Mouse (Mus musculus): ENCODE data around the gene Mettl26. TPM values are rescaled to one million over a fixed set of nuclear protein-coding genes. Genes with fewer than 3 reads are reported as not detected.
A peak's percentile ranks its signal among the peaks of the same experiment; 100 is the strongest.

Gene Mettl26
- polyA plus RNA-seq, 1 experiment: 23.6 TPM

DNA sequence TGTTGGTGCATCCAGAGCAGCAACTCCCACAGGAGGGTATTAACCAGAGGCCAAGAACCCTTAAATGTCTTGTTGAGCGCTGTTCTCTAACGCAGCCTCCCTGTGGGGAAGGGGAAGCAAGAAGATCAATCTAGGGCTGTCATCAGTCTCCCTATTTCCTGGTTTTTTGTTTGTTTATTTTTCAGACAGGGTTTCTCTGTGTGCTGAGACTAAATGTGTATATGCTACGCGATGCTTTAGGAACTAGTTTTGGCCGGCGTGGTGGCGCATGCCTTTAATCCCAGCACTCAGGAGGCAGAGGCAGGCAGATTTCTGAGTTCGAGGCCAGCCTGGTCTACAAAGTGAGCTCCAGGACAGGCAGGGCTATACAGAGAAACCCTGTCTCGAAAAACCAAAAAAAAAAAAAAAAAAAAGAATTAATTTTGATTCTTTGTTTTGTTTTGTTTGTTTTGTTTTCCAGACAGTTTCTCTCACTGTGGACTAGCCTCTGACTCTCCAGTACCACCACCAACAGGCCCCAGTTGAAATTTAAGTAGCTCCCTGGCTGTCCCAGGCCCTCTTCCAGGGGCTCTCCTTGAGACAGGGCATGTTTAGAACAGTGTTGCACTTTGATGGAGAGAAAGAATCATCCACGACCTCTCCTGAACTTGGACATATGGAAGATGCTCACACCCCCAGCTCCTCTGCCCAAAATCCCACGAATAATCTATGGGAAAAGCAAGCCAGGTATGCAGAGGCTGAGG lies 1.3 kb upstream of the Mettl26 start:
- Histone ChIP-seq H3K79me2 (ENCODE audit: control insufficient read depth, insufficient read depth) (peaks cover 4% of the 10 kb centered on the region), H3K27me3 (ENCODE audit: control insufficient read depth, insufficient read depth, insufficient read length) (no peaks in the 10 kb centered on the region), H3K4me2 (ENCODE audit: low read depth) (peak overlapping the region; percentile 96), H3K4me3 (peak overlapping the region; percentile 75), H3K36me3 (ENCODE audit: control insufficient read depth, insufficient read depth) (no peaks in the 10 kb centered on the region), H3ac (ENCODE audit: control insufficient read depth, insufficient read length) (no peak overlapping the region)
- TF ChIP-seq POLR2A (IDR thresholded peaks at IDR 0.05; ENCODE audit: insufficient read length, low read depth): no peak
- no peak for TF ChIP-seq TCF12 (IDR thresholded peaks at IDR 0.05; ENCODE audit: insufficient read depth, poor library complexity, severe bottlenecking)
- TF ChIP-seq MYOG (IDR thresholded peaks at IDR 0.05; ENCODE audit: control insufficient read depth in 1 of 3, insufficient read depth in 1 of 3, insufficient read length in 2 of 3, low read depth in 2 of 3): no peak
- no peak for TF ChIP-seq E2F4 (IDR thresholded peaks at IDR 0.05; ENCODE audit: insufficient read depth)
- no peak for TF ChIP-seq MAX (IDR thresholded peaks at IDR 0.05; ENCODE audit: low read depth)
- no peak for TF ChIP-seq SRF (IDR thresholded peaks at IDR 0.05; ENCODE audit: control insufficient read depth, insufficient read length, low read depth)
- TF ChIP-seq MYOD1 (IDR thresholded peaks at IDR 0.05; ENCODE audit: control insufficient read depth in 1 of 3, insufficient read length in 2 of 3, low read depth in 2 of 3): no peak
- TF ChIP-seq TCF3 (IDR thresholded peaks at IDR 0.05; ENCODE audit: insufficient read length, low read depth): no peak
- TF ChIP-seq USF1 (IDR thresholded peaks at IDR 0.05; ENCODE audit: low read depth): no peak
- no peak for TF ChIP-seq REST (IDR thresholded peaks at IDR 0.05; ENCODE audit: insufficient read depth, insufficient read length)
- no peak for TF ChIP-seq POLR2AphosphoS2 (IDR thresholded peaks at IDR 0.05; ENCODE audit: insufficient read length, low read depth)
- no peak for TF ChIP-seq CEBPB (IDR thresholded peaks at IDR 0.05; ENCODE audit: insufficient read depth, poor library complexity, severe bottlenecking)

DNA sequence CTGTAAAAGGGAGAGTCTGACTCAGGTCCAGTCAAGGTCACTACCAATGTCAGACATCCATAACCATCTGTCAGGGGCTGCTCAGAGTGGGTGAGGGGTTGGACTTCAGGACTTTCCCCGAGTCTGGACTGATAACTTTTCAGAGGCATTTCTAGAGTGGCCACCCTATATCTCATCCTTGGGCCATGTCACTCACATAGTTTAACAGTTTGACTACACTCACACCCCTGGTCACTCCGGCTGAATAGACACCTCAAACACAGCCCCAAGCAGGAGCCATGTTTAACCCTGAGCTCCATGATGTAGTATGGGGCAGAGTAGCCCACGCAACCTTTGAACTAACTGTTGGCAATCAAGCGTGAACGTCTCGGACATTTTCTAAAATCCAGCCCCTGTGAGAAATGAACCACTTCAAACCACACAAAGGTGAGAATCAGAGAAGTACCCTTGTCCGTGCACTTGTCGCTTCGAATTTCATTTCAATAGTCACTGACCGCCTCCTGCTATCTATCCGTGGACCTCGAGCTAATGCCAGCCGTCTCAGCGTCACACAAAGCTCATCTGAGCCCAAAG lies 640 bp upstream of the Mettl26 start:
- TF ChIP-seq CEBPB (IDR thresholded peaks at IDR 0.05; ENCODE audit: insufficient read depth, poor library complexity, severe bottlenecking) (no peak), E2F4 (IDR thresholded peaks at IDR 0.05; ENCODE audit: insufficient read depth) (no peak), REST (IDR thresholded peaks at IDR 0.05; ENCODE audit: insufficient read depth, insufficient read length) (no peak), MYOD1 (IDR thresholded peaks at IDR 0.05; ENCODE audit: control insufficient read depth in 1 of 3, insufficient read length in 2 of 3, low read depth in 2 of 3) (no peak), POLR2A (IDR thresholded peaks at IDR 0.05; ENCODE audit: insufficient read length, low read depth) (no peak), TCF12 (IDR thresholded peaks at IDR 0.05; ENCODE audit: insufficient read depth, poor library complexity, severe bottlenecking) (no peak), TCF3 (IDR thresholded peaks at IDR 0.05; ENCODE audit: insufficient read length, low read depth) (no peak), MAX (IDR thresholded peaks at IDR 0.05; ENCODE audit: low read depth) (no peak), POLR2AphosphoS2 (IDR thresholded peaks at IDR 0.05; ENCODE audit: insufficient read length, low read depth) (no peak), MYOG (IDR thresholded peaks at IDR 0.05; ENCODE audit: control insufficient read depth in 1 of 3, insufficient read depth in 1 of 3, insufficient read length in 2 of 3, low read depth in 2 of 3) (no peak)
- H3K27me3 ChIP-seq (ENCODE audit: control insufficient read depth, insufficient read depth, insufficient read length): no peaks in the 10 kb centered on the region
- H3K4me2 ChIP-seq (ENCODE audit: low read depth): peak overlapping the region; percentile 96
- H3K36me3 ChIP-seq (ENCODE audit: control insufficient read depth, insufficient read depth): no peaks in the 10 kb centered on the region
- peak overlapping the region; percentile 60 for H3ac ChIP-seq (ENCODE audit: control insufficient read depth, insufficient read length)
- peaks cover 4% of the 10 kb centered on the region for H3K79me2 ChIP-seq (ENCODE audit: control insufficient read depth, insufficient read depth)
- peak overlapping the region; percentile 75 for H3K4me3 ChIP-seq

DNA sequence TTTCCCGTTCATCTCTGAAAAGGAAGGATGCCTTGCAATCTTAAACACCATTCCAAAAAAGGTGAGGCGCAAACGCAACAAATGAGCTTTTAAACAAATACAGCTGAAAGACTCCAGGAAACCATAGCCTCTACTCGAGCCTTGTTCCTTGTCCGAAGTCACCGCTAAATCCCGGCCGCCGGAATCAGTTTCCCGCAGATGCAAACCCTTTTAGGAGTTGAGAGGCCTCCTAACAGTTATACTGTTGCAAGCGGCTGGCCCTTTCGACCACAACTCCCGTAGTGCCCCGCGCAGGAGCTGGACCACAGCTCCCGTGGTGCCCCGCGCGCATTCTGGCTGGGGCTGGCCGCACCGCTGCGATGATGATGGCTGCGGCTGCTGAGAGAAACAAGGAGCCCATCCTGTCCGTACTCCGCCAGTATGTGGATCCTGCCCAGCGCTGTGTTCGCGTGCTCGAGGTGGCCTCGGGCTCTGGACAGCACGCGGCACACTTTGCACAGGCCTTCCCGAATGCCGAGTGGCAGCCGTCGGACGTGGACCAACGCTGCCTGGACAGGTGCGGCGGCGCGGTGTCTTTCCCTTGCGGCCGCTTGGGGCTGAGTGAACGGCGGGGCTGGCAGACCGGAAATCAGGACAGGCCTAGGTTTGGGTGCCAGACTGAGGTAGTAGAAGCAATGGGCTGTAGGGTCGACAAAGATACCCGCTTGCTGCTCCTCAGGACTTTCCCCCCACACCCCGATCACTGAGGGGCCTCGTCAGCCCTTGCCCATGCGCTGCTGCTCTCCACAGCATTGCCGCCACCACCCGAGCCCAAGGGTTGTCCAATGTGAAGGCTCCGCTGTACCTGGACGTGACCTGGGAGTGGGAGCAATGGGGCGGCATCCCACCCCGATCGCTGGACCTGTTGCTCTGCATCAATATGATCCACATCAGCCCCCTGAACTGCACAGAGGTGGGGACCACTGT lies 580 bp downstream of the Mettl26 start:
- Histone ChIP-seq H3K79me2 (ENCODE audit: control insufficient read depth, insufficient read depth) (peaks cover 4% of the 10 kb centered on the region), H3ac (ENCODE audit: control insufficient read depth, insufficient read length) (peak overlapping the region; percentile 60), H3K36me3 (ENCODE audit: control insufficient read depth, insufficient read depth) (no peaks in the 10 kb centered on the region), H3K4me3 (peak overlapping the region; percentile 75), H3K27me3 (ENCODE audit: control insufficient read depth, insufficient read depth, insufficient read length) (no peaks in the 10 kb centered on the region), H3K4me2 (ENCODE audit: low read depth) (peak overlapping the region; percentile 96)
- TF ChIP-seq CEBPB (IDR thresholded peaks at IDR 0.05; ENCODE audit: insufficient read depth, poor library complexity, severe bottlenecking) (no peak), SRF (IDR thresholded peaks at IDR 0.05; ENCODE audit: control insufficient read depth, insufficient read length, low read depth) (peak; percentile 54), MYOD1 (IDR thresholded peaks at IDR 0.05; ENCODE audit: control insufficient read depth in 1 of 3, insufficient read length in 2 of 3, low read depth in 2 of 3) (peak in 2 of 3 experiments; percentile 80 to 90), TCF12 (IDR thresholded peaks at IDR 0.05; ENCODE audit: insufficient read depth, poor library complexity, severe bottlenecking) (no peak), USF1 (IDR thresholded peaks at IDR 0.05; ENCODE audit: low read depth) (no peak), MYOG (IDR thresholded peaks at IDR 0.05; ENCODE audit: control insufficient read depth in 1 of 3, insufficient read depth in 1 of 3, insufficient read length in 2 of 3, low read depth in 2 of 3) (peak in 2 of 3 experiments; percentile 81 to 84), REST (IDR thresholded peaks at IDR 0.05; ENCODE audit: insufficient read depth, insufficient read length) (no peak), MAX (IDR thresholded peaks at IDR 0.05; ENCODE audit: low read depth) (no peak), POLR2A (IDR thresholded peaks at IDR 0.05; ENCODE audit: insufficient read length, low read depth) (peak; percentile 97), E2F4 (IDR thresholded peaks at IDR 0.05; ENCODE audit: insufficient read depth) (no peak), POLR2AphosphoS2 (IDR thresholded peaks at IDR 0.05; ENCODE audit: insufficient read length, low read depth) (peak; percentile 95), TCF3 (IDR thresholded peaks at IDR 0.05; ENCODE audit: insufficient read length, low read depth) (no peak)
